Mouse (Mus musculus): ENCODE data around the gene Cacnb2. TPM values are rescaled to one million over a fixed set of nuclear protein-coding genes. Genes with fewer than 3 reads are reported as not detected.

Cacnb2 gene
- total RNA-seq, 1 experiment, result 0.54 TPM

- Histone ChIP-seq H3K4me3 (ENCODE audit: insufficient read depth in 1 of 2, low read depth in 1 of 2, low read length in 2 of 2, poor library complexity in 1 of 2, severe bottlenecking in 1 of 2) (no peak overlapping the region), H3K9ac (ENCODE audit: insufficient read depth, low read depth, low read length, poor library complexity, severe bottlenecking) (no peak overlapping the region), H3K36me3 (ENCODE audit: control insufficient read depth, insufficient read depth, low read length, poor library complexity, severe bottlenecking) (no peaks in the 10 kb centered on the region), H3K9me3 (ENCODE audit: control insufficient read depth, insufficient read depth, low read depth, low read length) (no peaks in the 10 kb centered on the region), H3K27ac (ENCODE audit: insufficient read depth, low read depth, low read length, poor library complexity, severe bottlenecking) (no peak overlapping the region), H3K4me1 (ENCODE audit: control insufficient read depth in 2 of 2, insufficient read depth in 2 of 2, low read length in 2 of 2, poor library complexity in 1 of 2) (no peaks in the 10 kb centered on the region)
- TF ChIP-seq CHD2 (IDR thresholded peaks at IDR 0.05; ENCODE audit: low read depth, low read length) (no peak), MAFK (IDR thresholded peaks at IDR 0.05; ENCODE audit: insufficient read depth, low read depth, low read length) (no peak), ZNF384 (IDR thresholded peaks at IDR 0.05; ENCODE audit: low read depth, low read length) (no peak), HCFC1 (IDR thresholded peaks at IDR 0.05; ENCODE audit: borderline replicate concordance, insufficient read depth, low read length) (no peak), ZC3H11A (IDR thresholded peaks at IDR 0.05; ENCODE audit: borderline replicate concordance, low read depth, low read length) (no peak)
- DNase-seq (ENCODE audit: low read depth, low spot score), result no peak
- in situ Hi-C loops (cut with MboI; ENCODE audit: low sequenced_read_pairs in 2 of 2, unreplicated experiment in 2 of 2), result no loop called here
These were observed 54.4 kb downstream of the Cacnb2 start for GRCm38 (mm10) chr2:14657205-14657844.

GRCm38 (mm10) chr2:14665213-14665612 lies 62.3 kb downstream of the Cacnb2 start:
- H3K36me3 ChIP-seq (ENCODE audit: control insufficient read depth, insufficient read depth, low read length, poor library complexity, severe bottlenecking), result no peaks in the 10 kb centered on the region
- H3K4me1 ChIP-seq (ENCODE audit: control insufficient read depth in 2 of 2, insufficient read depth in 2 of 2, low read length in 2 of 2, poor library complexity in 1 of 2), result no peaks in the 10 kb centered on the region
- H3K4me3 ChIP-seq (ENCODE audit: insufficient read depth in 1 of 2, low read depth in 1 of 2, low read length in 2 of 2, poor library complexity in 1 of 2, severe bottlenecking in 1 of 2), result no peak overlapping the region
- no peak for DNase-seq (ENCODE audit: low read depth, low spot score)
- in situ Hi-C loops (cut with MboI; ENCODE audit: low sequenced_read_pairs in 2 of 2, unreplicated experiment in 2 of 2), result no loop called here
- no peak overlapping the region for H3K9ac ChIP-seq (ENCODE audit: insufficient read depth, low read depth, low read length, poor library complexity, severe bottlenecking)
- H3K27ac ChIP-seq (ENCODE audit: insufficient read depth, low read depth, low read length, poor library complexity, severe bottlenecking), result no peak overlapping the region
- TF ChIP-seq ZC3H11A (IDR thresholded peaks at IDR 0.05; ENCODE audit: borderline replicate concordance, low read depth, low read length), result no peak
- TF ChIP-seq HCFC1 (IDR thresholded peaks at IDR 0.05; ENCODE audit: borderline replicate concordance, insufficient read depth, low read length), result no peak
- no peak for TF ChIP-seq CHD2 (IDR thresholded peaks at IDR 0.05; ENCODE audit: low read depth, low read length)
- no peak for TF ChIP-seq ZNF384 (IDR thresholded peaks at IDR 0.05; ENCODE audit: low read depth, low read length)
- TF ChIP-seq MAFK (IDR thresholded peaks at IDR 0.05; ENCODE audit: insufficient read depth, low read depth, low read length), result no peak
- H3K9me3 ChIP-seq (ENCODE audit: control insufficient read depth, insufficient read depth, low read depth, low read length), result no peaks in the 10 kb centered on the region

DNA sequence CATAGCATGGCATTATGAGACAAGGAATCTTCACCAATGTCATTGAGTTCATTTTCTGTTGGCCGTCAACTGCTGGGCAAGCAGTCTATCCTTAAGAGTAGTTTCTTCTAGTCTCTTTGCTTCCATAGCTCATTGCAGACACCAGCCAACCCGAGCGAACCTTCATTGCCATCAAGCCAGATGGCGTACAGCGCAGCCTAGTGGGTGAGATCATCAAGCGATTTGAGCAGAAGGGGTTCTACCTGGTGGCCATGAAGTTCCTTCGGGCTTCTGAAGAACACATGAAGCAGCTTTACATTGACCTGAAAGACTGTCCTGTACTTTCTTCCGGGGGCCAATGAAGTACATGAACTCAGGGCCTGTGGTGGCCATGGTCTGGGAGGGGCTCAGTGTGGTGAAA lies 69.2 kb downstream of the Cacnb2 start:
- no peaks in the 10 kb centered on the region for H3K4me1 ChIP-seq (ENCODE audit: control insufficient read depth in 2 of 2, insufficient read depth in 2 of 2, low read length in 2 of 2, poor library complexity in 1 of 2)
- H3K9me3 ChIP-seq (ENCODE audit: control insufficient read depth, insufficient read depth, low read depth, low read length), result no peaks in the 10 kb centered on the region
- H3K27ac ChIP-seq (ENCODE audit: insufficient read depth, low read depth, low read length, poor library complexity, severe bottlenecking), result no peak overlapping the region
- in situ Hi-C loops (cut with MboI; ENCODE audit: low sequenced_read_pairs in 2 of 2, unreplicated experiment in 2 of 2), result no loop called here
- no peaks in the 10 kb centered on the region for H3K36me3 ChIP-seq (ENCODE audit: control insufficient read depth, insufficient read depth, low read length, poor library complexity, severe bottlenecking)
- H3K9ac ChIP-seq (ENCODE audit: insufficient read depth, low read depth, low read length, poor library complexity, severe bottlenecking), result no peak overlapping the region
- DNase-seq (ENCODE audit: low read depth, low spot score), result no peak
- TF ChIP-seq MAFK (IDR thresholded peaks at IDR 0.05; ENCODE audit: insufficient read depth, low read depth, low read length) (no peak), ZNF384 (IDR thresholded peaks at IDR 0.05; ENCODE audit: low read depth, low read length) (no peak), HCFC1 (IDR thresholded peaks at IDR 0.05; ENCODE audit: borderline replicate concordance, insufficient read depth, low read length) (no peak), ZC3H11A (IDR thresholded peaks at IDR 0.05; ENCODE audit: borderline replicate concordance, low read depth, low read length) (no peak), CHD2 (IDR thresholded peaks at IDR 0.05; ENCODE audit: low read depth, low read length) (no peak)
- no peak overlapping the region for H3K4me3 ChIP-seq (ENCODE audit: insufficient read depth in 1 of 2, low read depth in 1 of 2, low read length in 2 of 2, poor library complexity in 1 of 2, severe bottlenecking in 1 of 2)

DNA sequence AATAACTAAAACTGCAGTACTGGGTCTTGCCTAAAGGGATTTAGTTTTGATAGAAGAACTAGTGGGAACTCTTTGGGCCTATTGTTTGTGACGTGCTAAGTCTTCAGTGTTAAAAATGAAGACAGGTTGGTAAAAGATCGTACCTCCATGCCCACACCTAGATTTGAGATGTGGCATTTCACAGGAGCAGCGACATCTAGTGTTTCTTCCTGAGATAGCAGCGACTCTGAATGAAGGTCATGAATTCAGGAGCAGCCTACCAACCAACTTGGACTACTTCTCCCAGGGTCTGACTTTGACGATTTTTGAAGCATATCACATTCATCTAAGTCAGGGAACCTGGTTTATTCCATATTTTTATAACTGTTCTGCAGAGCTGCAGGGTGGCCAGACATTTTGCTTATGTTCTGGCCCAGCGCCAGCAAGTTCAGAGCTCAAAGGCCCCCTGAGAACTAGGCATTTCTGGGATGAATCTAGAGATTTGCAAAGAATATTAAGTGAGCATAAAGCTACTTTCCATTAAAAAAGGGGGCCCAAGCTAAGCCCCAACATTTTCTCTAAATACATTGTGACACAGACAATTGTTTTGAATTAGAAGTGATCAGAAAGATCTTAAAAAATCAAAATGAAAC lies 74.1 kb downstream of the Cacnb2 start:
- Histone ChIP-seq H3K27ac (ENCODE audit: insufficient read depth, low read depth, low read length, poor library complexity, severe bottlenecking) (no peak overlapping the region), H3K4me3 (ENCODE audit: insufficient read depth in 1 of 2, low read depth in 1 of 2, low read length in 2 of 2, poor library complexity in 1 of 2, severe bottlenecking in 1 of 2) (no peak overlapping the region), H3K36me3 (ENCODE audit: control insufficient read depth, insufficient read depth, low read length, poor library complexity, severe bottlenecking) (no peaks in the 10 kb centered on the region), H3K4me1 (ENCODE audit: control insufficient read depth in 2 of 2, insufficient read depth in 2 of 2, low read length in 2 of 2, poor library complexity in 1 of 2) (no peaks in the 10 kb centered on the region), H3K9ac (ENCODE audit: insufficient read depth, low read depth, low read length, poor library complexity, severe bottlenecking) (no peak overlapping the region), H3K9me3 (ENCODE audit: control insufficient read depth, insufficient read depth, low read depth, low read length) (no peaks in the 10 kb centered on the region)
- TF ChIP-seq ZC3H11A (IDR thresholded peaks at IDR 0.05; ENCODE audit: borderline replicate concordance, low read depth, low read length) (peak; percentile 46; the same call in 1 of the 2 replicates), CHD2 (IDR thresholded peaks at IDR 0.05; ENCODE audit: low read depth, low read length) (no peak), ZNF384 (IDR thresholded peaks at IDR 0.05; ENCODE audit: low read depth, low read length) (no peak)
- in situ Hi-C loops (cut with MboI; ENCODE audit: low sequenced_read_pairs in 2 of 2, unreplicated experiment in 2 of 2), result no loop called here
- peak; percentile 59 for DNase-seq (ENCODE audit: low read depth, low spot score)

Measured in ES-E14 (cell line).